Mouse (Mus musculus) kidney, embryonic 15.5 days (tissue): ENCODE data around the gene Olfr56. TPM values are rescaled to one million over a fixed set of nuclear protein-coding genes. Genes with fewer than 3 reads are reported as not detected.
"Not testable (repeated sequence)": the region's sequence is repeated elsewhere in the genome, so short reads cannot be mapped to it uniquely, and the experiment has no call there.

Experiments
- ATAC-seq: fragments of 200-750 bp; cut with Nextera tagmentation; replicated peaks from 2 replicates; pipeline ENCODE4 v1.8.0; 2017; ENCODE audit warnings: moderate TSS enrichment; ENCODE audit not compliant: low FRiP score
- H3K27ac ChIP-seq: fragments of 300-500 bp; sonication (generic); 2 replicates; pipeline ENCODE4 v1.5.1; 2015; ENCODE audit warnings: mild to moderate bottlenecking, inconsistent platforms
- H3K27me3 ChIP-seq: fragments of 300-500 bp; sonication (generic); 2 replicates; pipeline ENCODE4 v1.6.1; 2015; ENCODE audit warnings: inconsistent platforms
- H3K36me3 ChIP-seq: fragments of 300-500 bp; sonication (generic); 2 replicates; pipeline ENCODE4 v1.6.1; 2015; ENCODE audit warnings: inconsistent platforms
- H3K4me1 ChIP-seq: fragments of 300-500 bp; sonication (generic); 2 replicates; pipeline ENCODE4 v1.6.1; 2015; ENCODE audit warnings: inconsistent platforms
- H3K4me2 ChIP-seq: fragments of 300-500 bp; sonication (generic); 2 replicates; pipeline ENCODE4 v1.6.1; 2015; ENCODE audit warnings: moderate library complexity, mild to moderate bottlenecking, inconsistent platforms
- H3K4me3 ChIP-seq: fragments of 300-500 bp; sonication (generic); replicated peaks from 2 replicates; pipeline ENCODE4 v1.5.1; 2015; ENCODE audit warnings: mild to moderate bottlenecking, inconsistent platforms
- H3K9ac ChIP-seq: fragments of 300-500 bp; sonication (generic); 2 replicates; pipeline ENCODE4 v1.6.1; 2015; ENCODE audit warnings: mild to moderate bottlenecking, inconsistent platforms
- H3K9me3 ChIP-seq: fragments of 300-500 bp; sonication (generic); replicated peaks from 2 replicates; pipeline ENCODE4 v1.6.1; 2016; ENCODE audit warnings: inconsistent platforms
- WGBS: fragments of 180-500 bp; shearing (Covaris S2); methylation state at CpG from one replicate; pipeline ENCODE4 v1.1.7; 2015; ENCODE audit warnings: mixed read lengths; 5-methylcytosine and 5-hydroxymethylcytosine counted together
- polyA plus RNA-seq: library from polyadenylated mRNA; unstranded; fragments of >200 nt; fragmentation: Nextera tagmentation; extraction: Ambion mirVana; gene quantifications from 2 replicates; pipeline ENCODE4 v1.2.1, GENCODE M21; 2015

The Olfr56 gene
- not detected in 2 replicates for polyA plus RNA-seq

DNA sequence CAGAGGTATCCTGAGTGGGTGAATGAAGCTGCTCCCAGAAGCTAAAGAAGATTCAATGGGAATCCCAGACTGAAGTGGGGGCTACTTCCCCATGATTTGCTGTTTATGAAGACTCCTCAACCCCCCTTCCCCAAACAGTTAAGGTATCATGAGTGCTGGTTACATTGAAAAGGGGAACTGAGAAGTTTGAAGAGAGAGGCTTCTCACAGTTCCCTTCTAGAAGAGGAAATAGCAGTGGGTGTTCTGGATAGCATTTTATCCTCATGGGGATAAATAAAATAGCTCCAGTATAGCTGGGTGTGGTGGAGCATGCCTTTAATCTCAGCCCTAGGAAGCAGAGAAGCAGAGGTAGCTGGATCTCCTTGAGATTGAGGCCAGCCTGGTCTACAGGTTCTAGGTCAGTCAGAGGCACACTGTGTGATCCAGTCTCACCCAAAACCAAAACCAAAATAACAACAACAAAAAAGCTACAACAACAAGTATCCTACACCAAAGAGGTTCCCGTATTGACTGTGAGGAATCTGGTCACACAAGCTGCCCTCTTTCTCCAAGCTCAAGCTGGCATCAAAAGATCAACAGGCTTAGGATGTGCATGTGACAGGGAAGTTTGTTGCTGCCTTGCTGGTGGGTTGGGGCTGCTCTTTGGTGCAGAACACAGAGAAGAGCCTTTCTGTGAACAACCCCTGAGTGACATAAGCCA is at the start of gene Olfr56:
Gene Olfr56, plus strand, starts transcription at position 650 of the 700 bp plus-strand sequence.
- H3K4me1 ChIP-seq, H3K9ac ChIP-seq, H3K9me3 ChIP-seq, H3K4me3 ChIP-seq, H3K27me3 ChIP-seq, H3K4me2 ChIP-seq, H3K27ac ChIP-seq, ATAC-seq, H3K36me3 ChIP-seq: not testable (repeated sequence)
- WGBS, result no CpG with 5 or more reads among the region's 1 CpGs

DNA sequence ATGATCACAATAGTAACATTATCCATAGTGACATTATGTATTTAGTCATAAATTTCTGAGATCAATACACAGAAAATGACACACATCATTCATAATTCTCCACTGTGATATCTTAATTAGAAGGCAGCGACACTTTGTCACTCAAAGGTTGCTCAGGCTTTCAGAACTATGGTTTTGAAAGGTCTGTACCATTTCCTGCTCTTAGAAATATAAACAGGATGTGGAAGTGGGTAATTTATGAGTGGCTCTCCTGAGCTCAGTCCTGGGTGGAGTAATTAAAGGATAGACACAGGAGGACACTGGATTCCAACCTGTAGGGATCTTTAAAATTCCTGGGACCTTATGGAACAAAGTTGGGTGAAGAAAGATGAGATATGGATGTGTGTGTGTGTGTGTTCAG is 45.3 kb upstream of the Olfr56 start:
- H3K4me2 ChIP-seq, H3K4me3 ChIP-seq, H3K9me3 ChIP-seq, H3K27ac ChIP-seq, H3K4me1 ChIP-seq, H3K9ac ChIP-seq, H3K36me3 ChIP-seq, ATAC-seq, H3K27me3 ChIP-seq: not testable (repeated sequence)
- 66% methylated on average over 1 of the region's 1 CpGs for WGBS

DNA sequence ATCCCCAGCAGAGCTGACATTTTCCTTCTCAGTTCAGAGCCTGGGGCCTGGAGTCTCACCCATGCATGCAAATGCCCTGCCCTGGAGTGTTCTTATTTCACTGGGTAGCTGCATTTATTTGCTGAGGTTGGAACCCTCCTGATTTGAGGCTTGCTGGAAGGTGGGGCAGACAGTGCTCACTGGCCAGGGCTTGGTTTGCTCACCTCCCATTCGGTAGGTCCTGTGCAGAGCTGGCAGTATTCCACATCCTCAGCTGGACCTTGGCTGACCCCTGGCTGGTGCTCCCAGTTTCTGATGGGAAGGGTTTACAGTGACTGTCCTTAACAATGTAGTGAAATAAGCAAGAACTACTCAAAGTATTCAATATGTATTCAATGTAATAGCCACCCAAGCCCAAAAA is 44.8 kb upstream of the Olfr56 start:
- H3K9me3 ChIP-seq, H3K27ac ChIP-seq, H3K4me3 ChIP-seq, H3K9ac ChIP-seq, H3K36me3 ChIP-seq, H3K4me1 ChIP-seq, H3K27me3 ChIP-seq, H3K4me2 ChIP-seq: not testable (repeated sequence)
- 35% methylated on average over 1 of the region's 1 CpGs for WGBS
- 0 out of 2 replicates have a peak, but pooled peaks have one; percentile 29 for ATAC-seq

DNA sequence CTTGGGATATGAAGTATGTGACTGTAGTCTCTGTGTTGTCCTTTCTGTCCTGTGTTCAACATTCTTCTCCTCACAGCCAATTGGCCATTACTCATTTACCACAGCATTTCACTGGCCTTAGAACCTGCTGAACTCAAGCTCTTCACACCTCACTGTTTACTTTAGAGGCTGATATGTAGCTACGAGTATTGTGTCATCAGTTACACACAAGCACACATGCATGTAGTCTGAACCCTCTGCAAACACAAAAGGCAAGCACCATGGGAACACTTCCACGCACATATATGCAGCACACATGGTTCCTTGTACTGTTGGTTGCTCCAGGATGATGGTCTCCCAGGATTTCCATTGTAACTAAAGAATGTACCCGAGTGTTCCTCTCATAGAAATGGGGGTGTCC is 43.4 kb upstream of the Olfr56 start:
- not testable (repeated sequence) for H3K4me2 ChIP-seq, ATAC-seq, H3K4me3 ChIP-seq, H3K27ac ChIP-seq, H3K9me3 ChIP-seq, H3K9ac ChIP-seq, H3K27me3 ChIP-seq, H3K36me3 ChIP-seq, H3K4me1 ChIP-seq
- WGBS, result no CpG with 5 or more reads among the region's 3 CpGs

DNA sequence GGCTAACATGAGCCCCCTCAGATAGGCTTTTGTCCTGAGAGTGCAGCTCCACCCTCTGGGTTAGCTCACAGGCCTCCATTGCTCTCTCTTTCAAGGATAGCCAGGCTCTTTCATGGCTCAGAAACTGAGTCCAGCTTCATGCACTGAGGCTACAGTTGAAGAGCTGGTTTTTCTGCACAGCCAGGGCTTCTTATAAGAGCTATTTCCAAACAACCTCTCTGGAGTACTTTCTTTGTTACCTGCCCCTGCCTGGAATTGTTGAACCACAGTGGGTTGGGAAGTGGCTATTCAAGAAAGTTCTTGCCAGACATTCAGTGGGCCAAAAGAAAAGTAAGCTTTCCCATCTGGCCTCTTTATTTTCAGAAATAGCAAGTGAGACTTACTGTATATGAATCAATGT is 39.4 kb upstream of the Olfr56 start:
- H3K27ac ChIP-seq, H3K4me1 ChIP-seq, H3K36me3 ChIP-seq, ATAC-seq, H3K4me3 ChIP-seq, H3K9me3 ChIP-seq, H3K9ac ChIP-seq, H3K4me2 ChIP-seq, H3K27me3 ChIP-seq: not testable (repeated sequence)

DNA sequence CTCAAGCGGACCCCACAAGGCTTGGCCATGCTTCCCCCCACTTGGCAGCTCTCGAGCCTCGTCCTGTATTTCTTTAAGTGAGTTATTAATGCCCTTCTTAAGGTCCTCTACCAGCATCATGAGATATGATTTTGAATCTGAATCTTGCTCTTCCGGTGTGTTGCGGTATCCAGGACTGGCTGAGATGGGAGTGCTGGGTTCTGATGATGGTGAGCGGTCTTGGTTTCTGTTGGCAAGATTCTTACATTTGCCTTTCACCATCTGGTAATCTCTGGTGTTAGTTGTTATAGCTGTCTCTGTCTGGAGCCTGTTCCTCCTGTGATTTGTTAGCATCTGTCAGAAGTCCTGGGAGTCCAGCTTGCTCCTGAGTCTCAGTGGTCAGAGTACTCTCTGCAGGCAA is 32.6 kb upstream of the Olfr56 start, which contains the start of gene Psme2b:
Gene Psme2b, minus strand, starts transcription at position 101 of the 400 bp plus-strand sequence.
- H3K36me3 ChIP-seq, H3K27ac ChIP-seq, ATAC-seq, H3K4me1 ChIP-seq, H3K27me3 ChIP-seq, H3K4me3 ChIP-seq, H3K9ac ChIP-seq, H3K9me3 ChIP-seq, H3K4me2 ChIP-seq: not testable (repeated sequence)
- WGBS, result 97% methylated on average over 6 of the region's 6 CpGs

DNA sequence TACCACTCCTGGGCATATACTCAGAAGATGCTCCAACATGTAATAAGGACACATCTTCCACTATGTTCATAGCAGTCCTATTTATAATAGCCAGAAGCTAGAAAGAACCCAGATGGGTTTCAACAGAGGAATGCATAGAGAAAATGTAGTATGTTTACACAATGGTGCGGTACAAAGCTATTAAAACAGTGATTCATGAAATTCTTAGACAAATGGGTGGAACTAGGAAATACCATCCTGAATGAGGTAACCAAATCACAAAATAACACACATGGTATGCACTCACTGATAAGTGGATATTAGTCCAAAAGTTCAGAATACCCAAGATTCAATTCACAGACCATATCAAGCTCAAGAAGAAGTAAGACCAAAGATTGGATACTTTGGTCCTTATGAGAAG is 4.0 kb upstream of the Olfr56 start:
- not testable (repeated sequence) for H3K27me3 ChIP-seq, ATAC-seq, H3K27ac ChIP-seq, H3K36me3 ChIP-seq, H3K9ac ChIP-seq, H3K4me3 ChIP-seq, H3K4me1 ChIP-seq, H3K4me2 ChIP-seq, H3K9me3 ChIP-seq
- no CpG with 5 or more reads among the region's 1 CpGs for WGBS

DNA sequence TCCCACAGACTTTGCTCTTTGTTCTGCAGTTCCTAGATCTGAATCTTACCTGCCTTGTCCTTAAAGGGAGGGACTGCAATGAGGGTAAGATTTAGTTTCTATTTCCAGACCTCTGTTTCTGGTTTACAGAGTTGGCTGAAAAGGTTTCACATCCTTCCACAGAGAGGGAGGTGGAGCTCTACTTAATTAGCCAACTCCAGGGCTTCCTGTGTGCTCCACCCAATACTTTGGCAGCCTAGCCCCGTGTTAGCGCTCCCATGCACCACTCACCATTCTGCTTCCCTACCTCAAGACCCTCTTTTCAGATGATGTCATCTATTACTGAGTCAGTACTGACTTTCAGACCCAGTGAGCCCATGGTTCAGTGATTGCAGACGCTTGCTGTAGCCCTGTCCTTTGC is 562 bp downstream of the Olfr56 start, which contains the start of gene 9930111J21Rik1:
Gene 9930111J21Rik1, minus strand, starts transcription at position 148 of the 400 bp plus-strand sequence.
- not testable (repeated sequence) for H3K9me3 ChIP-seq, H3K27me3 ChIP-seq, ATAC-seq, H3K4me1 ChIP-seq, H3K4me3 ChIP-seq, H3K4me2 ChIP-seq, H3K27ac ChIP-seq, H3K36me3 ChIP-seq, H3K9ac ChIP-seq
- WGBS, result no CpG with 5 or more reads among the region's 3 CpGs

DNA sequence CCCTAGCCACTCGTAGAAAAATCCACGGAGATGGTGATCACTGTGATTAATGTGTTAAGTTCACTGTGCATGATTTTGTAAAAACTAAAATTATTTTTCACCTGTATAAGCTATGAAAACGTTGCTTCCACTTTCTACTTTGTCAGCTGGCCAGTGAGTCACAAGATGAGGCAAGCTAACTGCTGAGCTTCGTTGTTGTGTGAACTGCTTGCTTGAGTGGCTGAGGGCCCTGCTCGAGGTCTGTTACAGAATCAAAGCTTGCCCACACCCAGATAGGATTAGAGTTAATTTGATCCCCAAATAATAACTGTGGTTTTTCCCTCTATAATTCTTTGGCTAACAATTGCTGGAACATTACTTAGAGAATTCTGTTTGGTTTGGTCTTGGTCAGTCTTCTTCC is 1.4 kb downstream of the Olfr56 start:
- whole genome bisulfite sequencing, result no CpG with 5 or more reads among the region's 5 CpGs

DNA sequence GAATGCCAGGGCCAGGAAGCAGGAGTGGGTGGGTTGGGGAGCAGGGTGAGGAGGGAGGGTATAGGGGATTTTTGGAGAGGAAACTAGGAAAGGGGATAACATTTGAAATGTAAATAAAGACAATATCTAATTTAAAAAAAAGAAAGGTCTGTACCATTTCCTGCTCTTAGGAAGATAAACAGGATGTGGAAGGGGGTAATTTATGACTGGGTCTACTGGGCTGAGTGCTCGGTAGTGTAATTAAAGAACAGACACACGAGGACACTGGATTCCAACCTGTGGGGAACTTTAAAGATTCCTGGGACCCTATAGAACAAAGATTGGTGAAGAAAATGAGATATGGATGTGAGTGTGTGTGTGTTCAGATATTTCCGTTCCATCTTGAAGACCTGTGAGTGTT is 4.2 kb downstream of the Olfr56 start:
- WGBS, result no CpG with 5 or more reads among the region's 3 CpGs
- H3K27ac ChIP-seq, ATAC-seq, H3K4me1 ChIP-seq, H3K27me3 ChIP-seq, H3K4me3 ChIP-seq, H3K9me3 ChIP-seq, H3K4me2 ChIP-seq, H3K9ac ChIP-seq, H3K36me3 ChIP-seq: not testable (repeated sequence)

More for the DNA sequence above, 1.4 kb downstream of the Olfr56 start:
- H3K4me1 ChIP-seq, H3K4me2 ChIP-seq, H3K4me3 ChIP-seq, H3K9me3 ChIP-seq, H3K36me3 ChIP-seq, H3K27me3 ChIP-seq, H3K9ac ChIP-seq, ATAC-seq, H3K27ac ChIP-seq: not testable (repeated sequence)

DNA sequence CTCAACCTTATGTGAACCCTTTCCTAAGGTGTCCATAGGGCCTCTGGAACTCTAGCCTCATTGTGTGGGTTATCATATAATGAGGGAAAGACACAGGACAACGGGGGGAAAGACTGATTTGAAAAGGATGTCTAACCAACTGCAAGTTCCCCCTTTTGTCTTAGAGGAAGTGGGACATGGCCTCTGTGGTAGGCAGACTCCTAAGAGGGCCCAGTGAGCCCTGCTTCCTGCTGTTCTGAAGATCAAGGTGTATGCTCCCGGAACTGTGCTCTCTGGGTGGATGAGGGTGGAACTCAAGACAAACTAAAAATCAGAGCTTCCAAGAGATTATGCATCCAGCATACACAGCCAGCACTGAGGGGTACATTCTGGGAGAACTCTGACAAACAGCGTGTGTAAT is 9.5 kb downstream of the Olfr56 start:
- H3K4me3 ChIP-seq, H3K4me1 ChIP-seq, H3K4me2 ChIP-seq, ATAC-seq, H3K9me3 ChIP-seq, H3K27me3 ChIP-seq, H3K36me3 ChIP-seq, H3K9ac ChIP-seq, H3K27ac ChIP-seq: not testable (repeated sequence)
- 76% methylated on average over 2 of the region's 3 CpGs for WGBS

DNA sequence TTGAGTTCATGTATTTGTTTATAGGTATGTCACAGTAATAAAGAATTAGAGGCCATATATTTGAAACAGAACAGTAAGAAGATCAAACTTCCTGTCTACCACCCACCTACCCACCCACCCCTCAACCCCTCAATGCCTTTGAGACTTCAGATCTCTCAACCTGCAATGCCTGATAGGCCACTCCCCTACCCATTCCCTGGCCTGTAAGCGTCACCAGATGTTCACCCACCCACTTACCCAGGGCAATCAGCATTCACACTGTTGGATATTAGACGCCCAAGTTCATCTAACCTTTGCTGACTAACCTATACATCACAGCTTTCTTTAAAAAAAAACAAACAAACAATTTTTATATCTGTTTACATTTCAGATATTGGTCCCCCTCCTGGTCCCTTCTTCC is 11.3 kb downstream of the Olfr56 start:
- WGBS, result 61% methylated on average over 2 of the region's 2 CpGs
- not testable (repeated sequence) for ATAC-seq, H3K9me3 ChIP-seq, H3K27ac ChIP-seq, H3K27me3 ChIP-seq, H3K4me3 ChIP-seq, H3K9ac ChIP-seq, H3K36me3 ChIP-seq, H3K4me2 ChIP-seq
- peaks cover 15% of the 10 kb centered on the region; the same call in 1 of the 2 replicates for H3K4me1 ChIP-seq
